8 mouse cellular contexts compared by ENCODE assay signal in the genomic region with DNA sequence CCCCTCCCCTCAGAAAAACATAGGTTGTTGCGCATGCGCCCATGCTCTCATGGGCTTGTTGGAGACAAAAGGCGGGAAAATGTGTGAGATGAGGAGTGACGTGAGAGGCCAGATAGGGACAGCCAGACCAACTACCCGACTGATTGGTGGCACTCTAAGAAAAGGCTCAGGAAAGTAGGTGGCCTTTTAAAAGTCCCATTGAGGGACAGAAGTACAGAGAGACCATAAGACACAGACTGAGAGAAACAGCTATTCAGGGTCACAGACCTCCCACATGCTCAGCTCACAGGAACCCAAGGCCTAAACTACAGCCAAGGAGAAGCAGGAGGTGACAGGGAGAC. TPM values are rescaled to one million over a fixed set of nuclear protein-coding genes. Genes with fewer than 3 reads are reported as not detected.
A peak's percentile ranks its signal among the peaks of the same experiment; 100 is the strongest.
DNase-seq lines count a peak whose midpoint lies in the region; ATAC-seq and TF ChIP-seq lines count a peak whose summit lies in the region.

No protein-coding gene starts in this region.

- H3K4me2 ChIP-seq in liver, embryonic 11.5 days = peak overlapping the region; percentile 64; the same call in 1 of the 2 replicates
- H3K4me2 ChIP-seq in intestine, postnatal 0 days (replicated peaks; ENCODE audit: low read depth) = peak overlapping the region; percentile 59
- H3K4me2 ChIP-seq in neural tube, embryonic 13.5 days = no peak overlapping the region

- 2% methylated on average over 5 of the region's 5 CpGs for WGBS in liver, embryonic 11.5 days
- WGBS in intestine, postnatal 0 days = 1% methylated on average over 5 of the region's 5 CpGs
- 0% methylated on average over 5 of the region's 5 CpGs for WGBS in neural tube, embryonic 13.5 days

- intact Hi-C loops in gastrocnemius, adult 2 months (cut with DNase I) = no loop called here
- intact Hi-C loops in gastrocnemius, postnatal 14 days (cut with DNase I; ENCODE audit: low total_unique reads) = no loop called here

- no peak for ATAC-seq in liver, embryonic 11.5 days (replicated peaks; ENCODE audit: low FRiP score)
- ATAC-seq in intestine, postnatal 0 days = peak; percentile 5; the same call in 1 of the 2 replicates
- ATAC-seq in neural tube, embryonic 13.5 days (ENCODE audit: low read depth) = peak; percentile 52

- H3K27me3 ChIP-seq in liver, embryonic 11.5 days (replicated peaks; ENCODE audit: control insufficient read depth, insufficient read depth, low read length) = no peaks in the 10 kb centered on the region; the same call in 1 of the 2 replicates
- H3K27me3 ChIP-seq in intestine, postnatal 0 days (replicated peaks; ENCODE audit: control insufficient read depth, insufficient read depth, low read length) = 0 out of 2 replicates have a peak, but pooled peaks cover 4% of the 10 kb centered on the region
- peaks cover 15% of the 10 kb centered on the region for H3K27me3 ChIP-seq in neural tube, embryonic 13.5 days

- H3K9me3 ChIP-seq in liver, embryonic 11.5 days (ENCODE audit: control insufficient read depth, low read length) = no peaks in the 10 kb centered on the region
- no peaks in the 10 kb centered on the region for H3K9me3 ChIP-seq in intestine, postnatal 0 days (ENCODE audit: control insufficient read depth)
- H3K9me3 ChIP-seq in neural tube, embryonic 13.5 days = no peaks in the 10 kb centered on the region

- no peak overlapping the region for H3K9ac ChIP-seq in liver, embryonic 11.5 days (ENCODE audit: low read depth, low read length)
- no peak overlapping the region for H3K9ac ChIP-seq in intestine, postnatal 0 days (ENCODE audit: low read depth, low read length)
- H3K9ac ChIP-seq in neural tube, embryonic 13.5 days = no peak overlapping the region

- H3K4me3 ChIP-seq in gastrocnemius, adult 2 months = peak overlapping the region; percentile 65
- H3K4me3 ChIP-seq in liver, embryonic 11.5 days (ENCODE audit: low read depth, low read length) = peak overlapping the region; percentile 35; the same call in 1 of the 2 replicates
- peak overlapping the region; percentile 30; the same call in 1 of the 2 replicates for H3K4me3 ChIP-seq in intestine, postnatal 0 days (ENCODE audit: low read depth, low read length)
- H3K4me3 ChIP-seq in neural tube, embryonic 13.5 days = peak overlapping the region; percentile 39; the same call in 1 of the 2 replicates

- TF ChIP-seq CTCF in gastrocnemius, adult 2 months (IDR thresholded peaks at IDR 0.05) = no peak
- TF ChIP-seq CTCF in intestine, postnatal 0 days (IDR thresholded peaks at IDR 0.05; ENCODE audit: low read depth) = no peak

- no peaks in the 10 kb centered on the region for H3K4me1 ChIP-seq in liver, embryonic 11.5 days (replicated peaks; ENCODE audit: control insufficient read depth, insufficient read depth, low read length)
- no peaks in the 10 kb centered on the region for H3K4me1 ChIP-seq in intestine, postnatal 0 days (replicated peaks; ENCODE audit: control insufficient read depth, insufficient read depth, low read length)
- H3K4me1 ChIP-seq in neural tube, embryonic 13.5 days (replicated peaks) = peaks cover 8% of the 10 kb centered on the region

- no peak for DNase-seq in gastrocnemius, adult 2 months
- DNase-seq in gastrocnemius, postnatal 14 days = no peak
- no peak for DNase-seq in liver, embryonic 11.5 days (ENCODE audit: low spot score)
- no peak for DNase-seq in liver
- no peak for DNase-seq in embryo, embryonic 10.5 days (ENCODE audit: low spot score)
- DNase-seq in adrenal gland, adult 2 months = no peak

- H3K27ac ChIP-seq in gastrocnemius, adult 2 months = no peak overlapping the region
- H3K27ac ChIP-seq in liver, embryonic 11.5 days (ENCODE audit: low read depth, low read length) = no peak overlapping the region
- H3K27ac ChIP-seq in intestine, postnatal 0 days (ENCODE audit: low read depth, low read length) = no peak overlapping the region
- no peak overlapping the region for H3K27ac ChIP-seq in neural tube, embryonic 13.5 days (replicated peaks)

- H3K36me3 ChIP-seq in liver, embryonic 11.5 days (ENCODE audit: control insufficient read depth, insufficient read depth, low read length) = no peaks in the 10 kb centered on the region
- no peaks in the 10 kb centered on the region for H3K36me3 ChIP-seq in intestine, postnatal 0 days (ENCODE audit: control insufficient read depth, insufficient read depth)
- no peaks in the 10 kb centered on the region for H3K36me3 ChIP-seq in neural tube, embryonic 13.5 days

RNA-seq across cellular contexts. Expression of a gene that starts 20.4 kb away (rescaled TPM):
- total RNA-seq in gastrocnemius, adult 2 months (2021) = not detected
- total RNA-seq in gastrocnemius, postnatal 14 days (2021) = not detected
- polyA plus RNA-seq in liver, embryonic 11.5 days (2014; fragmentation: Nextera tagmentation; extraction: Ambion mirVana) = 0.83 and 0.93 TPM in 2 replicates
- polyA plus RNA-seq in intestine, postnatal 0 days (2015; fragmentation: Nextera tagmentation; extraction: Ambion mirVana) = 0.51 and 0.60 TPM in 2 replicates
- polyA plus RNA-seq in neural tube, embryonic 13.5 days (2015; fragmentation: Nextera tagmentation; extraction: Ambion mirVana) = 1.0 and 1.5 TPM in 2 replicates
- total RNA-seq in adrenal gland, adult 2 months (2021) = 1 to 10 TPM in 1 of 2 experiments, under 1 TPM in 1; 0.66 to 1.2 TPM
- 1.6 and 2.3 TPM in 2 replicates for polyA plus RNA-seq in adrenal gland, adult 2 months (2012; rRNA removed)

RNA-seq across cellular contexts. Expression of a gene that starts 22.1 kb away (rescaled TPM):
- total RNA-seq in gastrocnemius, adult 2 months (2021) = 1 to 10 TPM; 2.3 to 3.6 TPM
- under 1 TPM; 0.35 to 0.49 TPM for total RNA-seq in gastrocnemius, postnatal 14 days (2021)
- 0.35 and 0.40 TPM in 2 replicates for polyA plus RNA-seq in liver, embryonic 11.5 days (2014; fragmentation: Nextera tagmentation; extraction: Ambion mirVana)
- 0.55 and 0.58 TPM in 2 replicates for polyA plus RNA-seq in intestine, postnatal 0 days (2015; fragmentation: Nextera tagmentation; extraction: Ambion mirVana)
- 24.9 and 28.4 TPM in 2 replicates for polyA plus RNA-seq in neural tube, embryonic 13.5 days (2015; fragmentation: Nextera tagmentation; extraction: Ambion mirVana)
- total RNA-seq in adrenal gland, adult 2 months (2021) = 1 to 10 TPM; 4.8 to 6.2 TPM
- polyA plus RNA-seq in adrenal gland, adult 2 months (2012; rRNA removed) = 12.1 and 16.0 TPM in 2 replicates

RNA-seq across cellular contexts. Expression of a gene that starts 22.8 kb away (rescaled TPM):
- not detected for total RNA-seq in gastrocnemius, adult 2 months (2021)
- 1 to 10 TPM in 1 of 2 experiments, under 1 TPM in 1; 0.51 to 1.3 TPM for total RNA-seq in gastrocnemius, postnatal 14 days (2021)
- 0.25 and 0.52 TPM in 2 replicates for polyA plus RNA-seq in liver, embryonic 11.5 days (2014; fragmentation: Nextera tagmentation; extraction: Ambion mirVana)
- polyA plus RNA-seq in intestine, postnatal 0 days (2015; fragmentation: Nextera tagmentation; extraction: Ambion mirVana) = 0.35 and 0.54 TPM in 2 replicates
- 11.3 and 13.3 TPM in 2 replicates for polyA plus RNA-seq in neural tube, embryonic 13.5 days (2015; fragmentation: Nextera tagmentation; extraction: Ambion mirVana)
- 1 to 10 TPM; 5.1 to 8.5 TPM for total RNA-seq in adrenal gland, adult 2 months (2021)
- polyA plus RNA-seq in adrenal gland, adult 2 months (2012; rRNA removed) = 10.3 and 16.3 TPM in 2 replicates

RNA-seq across cellular contexts. Expression of a gene that starts 59.2 kb away (rescaled TPM):
- not detected for total RNA-seq in gastrocnemius, adult 2 months (2021)
- not detected for total RNA-seq in gastrocnemius, postnatal 14 days (2021)
- polyA plus RNA-seq in liver, embryonic 11.5 days (2014; fragmentation: Nextera tagmentation; extraction: Ambion mirVana) = 5.6 and 6.4 TPM in 2 replicates
- polyA plus RNA-seq in intestine, postnatal 0 days (2015; fragmentation: Nextera tagmentation; extraction: Ambion mirVana) = 1.5 and 1.7 TPM in 2 replicates
- polyA plus RNA-seq in neural tube, embryonic 13.5 days (2015; fragmentation: Nextera tagmentation; extraction: Ambion mirVana) = 1.6 and 2.9 TPM in 2 replicates
- total RNA-seq in adrenal gland, adult 2 months (2021) = under 1 TPM in 1 of 2 experiments, not detected in 1; 0.75 TPM
- polyA plus RNA-seq in adrenal gland, adult 2 months (2012; rRNA removed) = 0.91 and 2.4 TPM in 2 replicates
